Mouse (Mus musculus): ENCODE measurements around the gene Tns3. TPM values are rescaled to one million over a fixed set of nuclear protein-coding genes. Genes with fewer than 3 reads are reported as not detected.

Gene Tns3
- total RNA-seq, 2 experiments from 2014 or later: 4.1 to 8.4 TPM

DNA sequence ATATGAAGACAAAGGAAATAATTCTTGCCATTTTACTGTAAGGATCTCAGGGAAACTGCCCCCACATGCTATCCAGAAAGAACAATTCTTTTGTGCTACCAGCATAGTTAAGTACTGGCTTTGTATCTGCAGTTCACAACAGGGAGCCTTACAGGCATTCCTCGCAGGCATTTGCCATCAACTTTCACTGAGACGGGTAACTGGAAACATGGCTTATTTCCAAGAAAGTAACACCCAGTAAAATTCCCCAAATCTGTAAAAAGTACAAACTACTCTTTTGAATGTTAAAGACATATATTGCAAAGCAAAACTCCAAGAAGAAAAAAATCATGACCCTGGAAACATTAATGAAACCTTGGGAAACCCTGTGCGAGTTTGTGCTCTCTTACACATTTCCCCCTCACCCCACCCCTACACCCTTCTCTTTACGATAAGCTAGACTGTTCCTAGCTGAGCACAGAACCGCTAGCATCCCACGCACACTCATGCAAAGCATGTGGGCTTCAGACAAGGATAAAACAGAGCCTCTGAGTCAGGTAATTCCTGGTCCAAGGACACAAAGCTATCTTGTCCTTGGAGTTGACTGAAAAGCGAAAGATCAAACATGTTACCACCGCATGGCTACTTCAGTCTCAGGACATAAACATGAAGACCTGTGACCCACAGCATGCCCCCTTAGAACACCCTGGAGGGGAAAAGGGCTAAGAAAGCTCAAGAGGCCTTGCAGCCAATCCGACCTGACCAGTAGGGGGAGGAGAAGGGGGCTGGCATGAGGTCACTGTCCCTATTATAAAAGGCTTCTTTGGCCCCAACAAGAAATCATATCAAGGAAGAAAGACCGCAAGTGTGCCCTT lies 11.3 kb downstream of the Tns3 start:
- 0 out of 2 replicates have a peak, but pooled peaks have one; percentile 50 for ATAC-seq (replicated peaks; ENCODE audit: low FRiP score, low TSS enrichment, poor library complexity, severe bottlenecking)

DNA sequence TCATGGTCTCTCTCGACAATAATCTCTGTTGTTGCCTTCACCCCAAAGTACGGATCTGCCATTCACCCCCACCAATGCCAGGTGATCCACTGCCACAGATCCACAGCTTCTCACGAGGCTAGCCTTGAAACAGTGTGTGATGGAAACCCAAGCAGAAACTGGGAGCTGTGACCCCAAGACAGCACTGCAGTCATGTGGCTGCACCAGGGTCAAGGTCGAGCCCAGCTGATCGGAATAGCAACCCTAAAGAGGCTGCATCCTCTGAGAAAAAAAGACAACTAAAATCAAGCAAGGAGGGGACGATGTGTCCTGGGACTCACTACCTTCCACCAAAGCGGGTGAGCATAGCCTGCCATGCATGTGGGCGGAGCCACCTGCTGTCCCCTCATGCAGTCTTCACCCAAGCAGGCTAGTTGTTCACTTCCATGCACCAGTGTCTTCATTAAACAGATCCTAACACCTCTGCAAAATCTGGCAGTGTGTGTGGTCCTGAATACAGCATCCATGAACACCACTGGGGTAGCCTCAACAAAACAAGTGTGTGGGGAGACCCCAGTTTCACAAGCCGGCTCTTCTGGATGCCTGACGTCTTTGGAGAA lies 12.1 kb downstream of the Tns3 start:
- no peak for ATAC-seq (replicated peaks; ENCODE audit: low FRiP score, low TSS enrichment, poor library complexity, severe bottlenecking)

DNA sequence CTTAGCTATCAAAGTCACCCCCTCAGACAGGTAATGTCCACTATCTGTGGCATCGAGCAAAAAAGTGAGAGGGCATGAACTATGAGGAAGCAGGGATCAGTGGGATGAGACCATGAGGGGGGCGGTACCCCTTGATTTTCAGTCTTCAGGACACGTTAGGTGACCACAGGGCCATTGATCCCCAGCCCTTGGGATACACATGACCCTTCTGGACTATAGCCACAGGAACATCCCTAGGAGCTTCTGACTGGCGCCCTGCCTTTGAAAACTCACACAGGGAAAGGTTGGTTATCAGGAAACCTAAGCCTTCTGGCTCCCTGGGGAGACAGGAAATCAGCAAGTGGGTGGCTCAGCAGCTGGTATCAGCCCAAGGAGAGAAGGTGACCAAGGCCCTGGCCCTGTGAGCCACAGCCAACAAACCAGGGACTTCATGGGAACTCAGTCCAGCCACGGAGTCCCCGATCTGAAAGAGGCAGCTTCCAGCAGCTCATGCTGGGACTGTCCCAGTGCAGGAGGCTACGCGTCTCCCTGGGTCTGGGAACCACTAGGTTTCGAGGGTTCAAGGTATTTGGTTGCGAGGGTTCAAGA lies 12.8 kb downstream of the Tns3 start:
- no peak for ATAC-seq (replicated peaks; ENCODE audit: low FRiP score, low TSS enrichment, poor library complexity, severe bottlenecking)

- ATAC-seq (replicated peaks; ENCODE audit: low FRiP score, low TSS enrichment, poor library complexity, severe bottlenecking): no peak
These were observed 18.7 kb downstream of the Tns3 start for GRCm38 (mm10) chr11:8645609-8646008.

- ATAC-seq (replicated peaks; ENCODE audit: low FRiP score, low TSS enrichment, poor library complexity, severe bottlenecking): no peak
These were observed 20.1 kb downstream of the Tns3 start for GRCm38 (mm10) chr11:8644272-8644671.

- no peak for ATAC-seq (replicated peaks; ENCODE audit: low FRiP score, low TSS enrichment, poor library complexity, severe bottlenecking)
These were observed 22.6 kb downstream of the Tns3 start for GRCm38 (mm10) chr11:8641634-8642277.

- ATAC-seq (replicated peaks; ENCODE audit: low FRiP score, low TSS enrichment, poor library complexity, severe bottlenecking): no peak
These were observed 24.6 kb downstream of the Tns3 start for GRCm38 (mm10) chr11:8639726-8640125.

DNA sequence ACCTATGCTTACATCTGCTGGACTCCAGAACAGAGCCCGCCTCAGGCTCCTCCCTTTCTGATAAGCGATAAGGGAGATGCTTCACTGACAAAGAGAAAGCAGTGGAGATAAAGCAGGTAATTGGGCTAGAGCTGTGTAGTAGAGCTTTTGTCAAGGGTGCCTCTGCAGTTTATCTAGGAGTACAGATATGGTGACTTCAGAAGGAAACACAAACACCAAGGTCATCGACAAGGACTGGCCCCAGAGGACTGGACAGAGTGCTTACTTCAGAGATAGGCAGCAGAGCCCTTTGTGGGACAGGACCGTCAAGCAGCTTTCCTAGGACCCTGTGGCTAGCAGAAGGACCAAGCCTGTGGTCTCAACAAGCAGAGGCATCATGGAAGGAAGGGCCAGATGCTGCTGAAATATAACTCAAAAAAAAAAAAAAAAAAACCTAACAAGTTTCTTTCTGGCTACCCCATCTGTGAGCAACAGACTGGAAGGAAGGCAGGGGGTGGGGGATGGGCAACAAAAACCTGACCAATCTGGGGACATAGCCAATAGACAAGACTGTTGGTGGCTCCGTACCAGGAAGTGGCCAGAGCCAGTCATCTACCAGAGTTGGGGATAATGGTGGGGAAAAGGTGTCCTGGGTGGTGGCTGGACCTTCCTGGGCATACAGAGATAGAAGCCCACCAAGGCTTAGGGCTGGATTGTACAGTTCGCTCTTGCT lies 25.2 kb downstream of the Tns3 start:
- ATAC-seq (replicated peaks; ENCODE audit: low FRiP score, low TSS enrichment, poor library complexity, severe bottlenecking): no peak

DNA sequence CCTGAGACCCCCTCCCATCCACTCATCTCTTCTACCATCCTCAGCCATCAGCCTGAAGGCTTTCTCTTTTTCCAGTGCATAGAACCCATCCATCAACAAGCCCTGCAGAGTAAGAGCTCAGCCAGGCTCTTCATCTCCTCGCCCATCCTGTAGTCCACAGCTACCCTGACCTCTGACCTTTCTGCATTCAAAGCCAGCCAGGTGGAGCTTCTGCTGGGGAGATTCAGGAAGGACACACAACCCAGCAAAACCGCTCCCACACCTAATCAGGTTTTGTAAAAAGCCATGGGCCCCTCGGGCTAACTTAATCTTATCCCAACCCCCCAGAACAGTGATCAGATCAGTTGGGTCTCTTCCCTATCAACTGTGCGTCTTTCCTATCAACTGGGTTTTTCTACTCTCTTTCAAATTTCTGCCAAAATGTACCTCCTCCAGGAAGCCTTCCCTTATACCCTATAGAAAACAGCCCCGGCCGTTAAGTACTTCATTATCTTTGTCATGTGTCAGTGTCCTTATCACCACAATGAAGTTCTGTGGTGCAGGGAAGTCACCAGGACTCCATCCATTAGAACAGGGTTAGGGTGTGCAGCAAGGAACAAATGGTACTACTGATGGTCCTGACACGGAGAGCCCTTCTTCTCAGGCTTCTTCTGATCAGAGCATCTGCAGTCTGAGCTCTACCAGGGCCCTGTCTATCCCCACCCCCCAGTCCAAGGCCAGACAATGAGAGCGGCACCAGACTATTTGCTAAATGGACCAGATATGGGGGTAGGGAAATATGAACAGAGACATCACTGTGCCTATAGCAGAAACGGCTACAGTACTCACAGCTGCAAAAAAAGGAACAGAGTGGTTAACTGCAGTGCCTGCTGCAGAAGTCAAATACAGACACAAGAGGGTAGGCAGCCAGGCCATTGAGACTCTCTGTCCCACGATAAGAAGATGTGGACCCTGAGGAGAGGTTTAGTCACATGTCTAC lies 26.6 kb downstream of the Tns3 start:
- ATAC-seq (replicated peaks; ENCODE audit: low FRiP score, low TSS enrichment, poor library complexity, severe bottlenecking): peak; percentile 39

- ATAC-seq (replicated peaks; ENCODE audit: low FRiP score, low TSS enrichment, poor library complexity, severe bottlenecking): no peak
These were observed 27.7 kb downstream of the Tns3 start for GRCm38 (mm10) chr11:8636680-8637079.

DNA sequence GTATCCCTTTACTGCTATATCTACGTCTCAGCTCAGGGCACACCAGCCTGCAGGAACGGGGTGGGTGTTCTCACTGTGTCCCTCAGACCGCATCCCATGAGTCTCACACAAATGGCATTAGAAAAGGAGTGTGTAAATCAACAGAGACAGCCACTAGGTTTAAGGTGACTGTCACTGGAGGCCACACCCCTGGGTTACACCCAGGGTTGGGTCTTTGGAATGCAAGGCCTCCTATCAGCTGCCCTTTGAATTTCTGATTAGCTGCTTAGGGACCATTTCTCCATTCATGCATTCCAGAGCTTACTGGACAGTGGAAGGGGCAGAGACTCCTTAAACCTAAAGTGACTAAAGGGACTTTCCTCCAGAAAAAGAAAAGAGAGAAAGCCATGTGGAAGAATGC lies 28.6 kb downstream of the Tns3 start:
- ATAC-seq (replicated peaks; ENCODE audit: low FRiP score, low TSS enrichment, poor library complexity, severe bottlenecking): peak; percentile 45

GRCm38 (mm10) chr11:8634728-8635410 lies 29.5 kb downstream of the Tns3 start:
- no peak for ATAC-seq (replicated peaks; ENCODE audit: low FRiP score, low TSS enrichment, poor library complexity, severe bottlenecking)

- no peak for ATAC-seq (replicated peaks; ENCODE audit: low FRiP score, low TSS enrichment, poor library complexity, severe bottlenecking)
These were observed 32.2 kb downstream of the Tns3 start for GRCm38 (mm10) chr11:8632163-8632562.

DNA sequence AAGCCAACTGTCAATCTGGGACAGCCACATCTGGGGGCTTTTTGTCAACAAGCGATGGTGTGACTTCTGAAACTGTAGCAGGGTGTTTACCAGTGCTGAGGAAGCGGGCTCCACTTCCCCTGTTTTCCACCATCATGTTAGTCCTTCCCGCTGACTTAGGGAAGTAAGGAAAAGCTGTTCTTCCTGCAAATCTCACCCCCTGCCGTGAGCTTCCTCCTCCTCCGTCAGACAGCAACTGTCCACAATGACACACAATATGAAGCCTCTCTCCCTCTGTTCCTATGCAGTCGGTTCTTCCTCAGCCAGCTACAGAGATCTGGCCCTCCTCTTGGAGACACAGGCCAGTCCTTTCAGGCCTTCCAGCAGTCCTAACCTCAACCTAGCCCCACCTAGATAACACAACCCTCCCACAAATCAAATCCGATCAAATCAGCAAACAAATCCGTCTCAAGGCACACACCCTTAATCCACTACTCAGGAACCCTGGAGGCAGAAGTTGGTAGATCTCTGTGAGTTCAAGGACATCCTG lies 34.4 kb downstream of the Tns3 start:
- no peak for ATAC-seq (replicated peaks; ENCODE audit: low FRiP score, low TSS enrichment, poor library complexity, severe bottlenecking)

DNA sequence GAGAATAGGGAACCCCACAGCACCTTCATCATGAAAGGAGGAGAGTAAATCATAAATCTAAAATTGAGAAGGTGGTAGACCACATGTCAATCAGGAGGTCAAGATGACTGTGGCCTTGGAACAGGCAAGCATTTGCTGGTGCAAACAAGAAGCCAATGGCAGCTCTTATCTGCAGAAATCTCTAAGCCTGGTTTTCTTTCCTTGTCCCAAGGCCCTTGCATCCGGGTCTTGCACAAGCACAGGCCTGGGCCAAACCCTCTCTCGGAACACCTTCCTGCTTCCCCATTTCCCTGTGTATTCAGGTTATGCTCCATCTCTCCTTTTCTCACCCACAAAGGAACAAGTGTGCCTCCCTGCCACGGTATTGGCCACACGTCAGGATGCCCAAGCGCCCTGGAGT lies 35.0 kb downstream of the Tns3 start:
- no peak for ATAC-seq (replicated peaks; ENCODE audit: low FRiP score, low TSS enrichment, poor library complexity, severe bottlenecking)

GRCm38 (mm10) chr11:8628846-8629253 lies 35.5 kb downstream of the Tns3 start:
- peak; percentile 88 for ATAC-seq (replicated peaks; ENCODE audit: low FRiP score, low TSS enrichment, poor library complexity, severe bottlenecking)

DNA sequence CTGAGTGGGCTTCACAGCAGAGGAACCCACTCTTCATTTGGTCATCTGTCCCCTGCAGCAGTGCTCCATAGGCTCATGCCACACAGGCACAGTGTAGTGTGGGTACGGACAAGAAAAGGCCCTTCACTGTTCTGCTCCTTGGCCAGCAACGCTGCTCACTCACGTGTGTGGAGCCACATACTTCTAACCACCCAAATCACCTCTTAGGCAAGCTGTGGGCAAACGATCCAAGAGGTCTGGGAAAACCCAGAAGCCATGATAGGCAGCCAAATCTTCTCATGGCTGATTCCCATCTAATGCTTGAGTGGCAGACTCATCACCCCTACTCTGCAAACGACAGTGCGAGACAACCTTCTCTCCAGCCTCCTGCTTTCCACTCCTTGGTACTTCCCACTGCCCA lies 37.2 kb downstream of the Tns3 start:
- ATAC-seq (replicated peaks; ENCODE audit: low FRiP score, low TSS enrichment, poor library complexity, severe bottlenecking): no peak

- no peak for ATAC-seq (replicated peaks; ENCODE audit: low FRiP score, low TSS enrichment, poor library complexity, severe bottlenecking)
These were observed 37.6 kb downstream of the Tns3 start for GRCm38 (mm10) chr11:8626715-8627114.

Data from megakaryocyte-erythroid progenitor cell, adult 5-6 weeks (primary cell).